In genomic region chr5:139270806-139271521, GRCm38 (mm10) we compare ENCODE assay signal across 11 mouse cellular contexts. TPM values are rescaled to one million over a fixed set of nuclear protein-coding genes. Genes with fewer than 3 reads are reported as not detected.
A peak's percentile ranks its signal among the peaks of the same experiment; 100 is the strongest.
DNase-seq lines count a peak whose midpoint lies in the region; ATAC-seq and TF ChIP-seq lines count a peak whose summit lies in the region.
"Had no signal": no experiment of that assay in that cellular context is flagged by ENCODE, and none has a peak within 500 bp of the region (broad histone marks: within the 10 kb centered on the region; RNA-seq: fewer than 3 reads in every experiment).

No protein-coding gene starts in this region.

- TF ChIP-seq POLR2A in thymus, adult 2 months (IDR thresholded peaks at IDR 0.05; ENCODE audit: control insufficient read depth, extremely low read depth, insufficient read depth, low read length, poor library complexity): no peak

- no peaks in the 10 kb centered on the region for H3K4me1 ChIP-seq in kidney, embryonic 16.5 days (ENCODE audit: insufficient read depth, low read length)
- peaks cover 13% of the 10 kb centered on the region for H3K4me1 ChIP-seq in lung, embryonic 14.5 days (ENCODE audit: insufficient read depth)
- H3K4me1 ChIP-seq in thymus, adult 2 months (replicated peaks; ENCODE audit: control insufficient read depth, insufficient read depth, low read length): no peaks in the 10 kb centered on the region

- H3K27ac ChIP-seq in kidney, embryonic 16.5 days (ENCODE audit: low read length): peak overlapping the region; percentile 58; the same call in 1 of the 2 replicates
- peak overlapping the region; percentile 78 for H3K27ac ChIP-seq in lung, embryonic 14.5 days (ENCODE audit: low read depth)
- no peak overlapping the region for H3K27ac ChIP-seq in thymus, adult 2 months (ENCODE audit: control insufficient read depth, insufficient read depth, low read length)

- DNase-seq in kidney, adult 18-20 months: no peak
- peak; percentile 41 for DNase-seq in MN1 (ENCODE audit: low spot score)
- DNase-seq in adrenal gland, adult 8-10 months: peak; percentile 87
- DNase-seq in lung, embryonic 14.5 days: peak; percentile 91
- no peak for DNase-seq in cerebellum, adult 9-11 months
- no peak for DNase-seq in thymus, adult 2 months
- no peak for DNase-seq in spleen, postnatal 4 days (ENCODE audit: low spot score in 2 of 2)
- DNase-seq: cerebellum, postnatal 10 days; right cerebral cortex, postnatal 14 days had no signal

- TF ChIP-seq CTCF in lung, embryonic 14.5 days (IDR thresholded peaks at IDR 0.05; ENCODE audit: low read depth): no peak
- TF ChIP-seq CTCF in thymus, adult 2 months (IDR thresholded peaks at IDR 0.05; ENCODE audit: borderline replicate concordance, control insufficient read depth, extremely low read depth, insufficient read depth, low read length, poor library complexity): no peak

- H3K9ac ChIP-seq in kidney, embryonic 16.5 days (replicated peaks; ENCODE audit: low read length): 0 out of 2 replicates have a peak overlapping the region, but pooled peaks have one; percentile 26
- H3K9ac ChIP-seq in lung, embryonic 14.5 days: no peak overlapping the region

- H3K9me3 ChIP-seq in kidney, embryonic 16.5 days (ENCODE audit: low read length): no peaks in the 10 kb centered on the region
- H3K9me3 ChIP-seq in lung, embryonic 14.5 days (ENCODE audit: low read depth, low read length): no peaks in the 10 kb centered on the region

- ATAC-seq in kidney, embryonic 16.5 days (ENCODE audit: low FRiP score, low TSS enrichment): peak; percentile 44
- ATAC-seq in lung, embryonic 14.5 days (ENCODE audit: insufficient read depth): peak; percentile 88
- ATAC-seq: Patski had no signal

- WGBS in kidney, embryonic 16.5 days: 53% methylated on average over 16 of the region's 16 CpGs
- 38% methylated on average over 16 of the region's 16 CpGs for WGBS in lung, embryonic 14.5 days
- 94% methylated on average over 16 of the region's 16 CpGs for WGBS in thymus, adult 2 months

- H3K4me2 ChIP-seq in kidney, embryonic 16.5 days (replicated peaks; ENCODE audit: low read depth, low read length): no peak overlapping the region
- H3K4me2 ChIP-seq in lung, embryonic 14.5 days: no peak overlapping the region

- H3K4me3 ChIP-seq in kidney, embryonic 16.5 days (ENCODE audit: low read length): no peak overlapping the region
- no peak overlapping the region for H3K4me3 ChIP-seq in lung, embryonic 14.5 days (ENCODE audit: low read depth, low read length)
- no peak overlapping the region for H3K4me3 ChIP-seq in thymus, adult 2 months (ENCODE audit: control insufficient read depth, insufficient read depth, low read length)

- peaks cover 32% of the 10 kb centered on the region for H3K36me3 ChIP-seq in kidney, embryonic 16.5 days (ENCODE audit: insufficient read depth, low read length)
- H3K36me3 ChIP-seq in lung, embryonic 14.5 days (ENCODE audit: insufficient read depth): peaks cover 35% of the 10 kb centered on the region
- peaks cover 29% of the 10 kb centered on the region for H3K36me3 ChIP-seq in thymus, adult 2 months (ENCODE audit: control insufficient read depth, insufficient read depth, low read length)

- no peaks in the 10 kb centered on the region for H3K27me3 ChIP-seq in kidney, embryonic 16.5 days (ENCODE audit: insufficient read depth, low read length)
- no peaks in the 10 kb centered on the region for H3K27me3 ChIP-seq in lung, embryonic 14.5 days (ENCODE audit: insufficient read depth, low read length)
- no peaks in the 10 kb centered on the region for H3K27me3 ChIP-seq in thymus, adult 2 months (ENCODE audit: control insufficient read depth, insufficient read depth, low read length)
- H3K27me3 ChIP-seq: Patski had no signal

RNA-seq across cellular contexts. Expression of gene Get4, which starts 18.8 kb away (rescaled TPM):
- 148 and 161 TPM in 2 replicates for polyA plus RNA-seq in kidney, embryonic 16.5 days (2015; fragmentation: Nextera tagmentation; extraction: Ambion mirVana)
- 100 to 1,000 TPM in 2 of 4 experiments, 10 to 100 TPM in 2; 96.6 to 112 (median 101) TPM for total RNA-seq in adrenal gland, adult 8-10 months (2022)
- polyA plus RNA-seq in lung, embryonic 14.5 days (2014; fragmentation: Nextera tagmentation; extraction: Ambion mirVana): 183 and 185 TPM in 2 replicates
- 186 and 252 TPM in 2 replicates for polyA plus RNA-seq in thymus, adult 2 months (2012; rRNA removed)

RNA-seq across cellular contexts. Expression of gene Adap1, which starts 54.5 kb away (rescaled TPM):
- polyA plus RNA-seq in kidney, embryonic 16.5 days (2015; fragmentation: Nextera tagmentation; extraction: Ambion mirVana): 1.1 and 1.7 TPM in 2 replicates
- 1 to 10 TPM; 2.5 to 7.0 (median 3.9) TPM for total RNA-seq in adrenal gland, adult 8-10 months (2022)
- 3.6 and 4.0 TPM in 2 replicates for polyA plus RNA-seq in lung, embryonic 14.5 days (2014; fragmentation: Nextera tagmentation; extraction: Ambion mirVana)
- 13.1 and 15.5 TPM in 2 replicates for polyA plus RNA-seq in thymus, adult 2 months (2012; rRNA removed)

Comparison
In these comparisons a context has a peak if more than half of its experiments do, and no peak if none do; other contexts are left out.
1. DNase-seq: peak in MN1 (single experiment), adrenal gland, adult 8-10 months (single experiment) and lung, embryonic 14.5 days (single experiment); none in kidney, adult 18-20 months (single experiment), cerebellum, adult 9-11 months (single experiment), thymus, adult 2 months (single experiment) and spleen, postnatal 4 days (0 of 2).